Mouse (Mus musculus) forebrain, embryonic 16.5 days (tissue): ENCODE data around the gene Slc16a3. TPM values are rescaled to one million over a fixed set of nuclear protein-coding genes. Genes with fewer than 3 reads are reported as not detected.

Experiments
- ATAC-seq: fragments of 200-750 bp; cut with Nextera tagmentation; 2 replicates; pipeline ENCODE4 v1.8.0; 2017; ENCODE audit warnings: mild to moderate bottlenecking, moderate library complexity
- H3K27ac ChIP-seq: fragments of 300-500 bp; sonication (generic); 2 replicates; pipeline ENCODE4 v1.5.1; 2014; ENCODE audit warnings: low read length, control low read depth
- H3K27me3 ChIP-seq: fragments of 300-500 bp; sonication (generic); replicated peaks from 2 replicates; pipeline ENCODE4 v1.6.1; 2014; ENCODE audit warnings: low read length; ENCODE audit not compliant: control insufficient read depth, insufficient read depth
- H3K36me3 ChIP-seq: fragments of 300-500 bp; sonication (generic); 2 replicates; pipeline ENCODE4 v1.6.1; 2014; ENCODE audit not compliant: control insufficient read depth, insufficient read depth
- H3K4me1 ChIP-seq: fragments of 300-500 bp; sonication (generic); replicated peaks from 2 replicates; pipeline ENCODE4 v1.6.1; 2014; ENCODE audit warnings: low read length; ENCODE audit not compliant: control insufficient read depth, insufficient read depth
- H3K4me2 ChIP-seq: fragments of 300-500 bp; sonication (generic); 2 replicates; pipeline ENCODE4 v1.6.1; 2014; ENCODE audit warnings: mild to moderate bottlenecking, low read length, control low read depth
- H3K4me3 ChIP-seq: fragments of 300-500 bp; sonication (generic); replicated peaks from 2 replicates; pipeline ENCODE4 v1.5.1; 2014; ENCODE audit warnings: mild to moderate bottlenecking, low read length, control low read depth
- H3K9ac ChIP-seq: fragments of 300-500 bp; sonication (generic); replicated peaks from 2 replicates; pipeline ENCODE4 v1.6.1; 2014; ENCODE audit warnings: low read depth, low read length, control low read depth
- H3K9me3 ChIP-seq: fragments of 300-500 bp; sonication (generic); 2 replicates; pipeline ENCODE4 v1.6.1; 2016; ENCODE audit warnings: low read length; ENCODE audit not compliant: control insufficient read depth
- WGBS: fragments of 180-500 bp; shearing (Covaris S2); extraction: QIAGEN DNeasy Blood & Tissue Kit; methylation state at CpG from one replicate; pipeline ENCODE4 v1.1.7; 2014; 5-methylcytosine and 5-hydroxymethylcytosine counted together
- polyA plus RNA-seq: library from polyadenylated mRNA; unstranded; fragments of >200 nt; fragmentation: Nextera tagmentation; extraction: Ambion mirVana; gene quantifications from 2 replicates; pipeline ENCODE4 v1.2.1, GENCODE M21; 2015

Slc16a3 gene
- polyA plus RNA-seq, 1 experiment from 2014 or later: 9.5 TPM

DNA sequence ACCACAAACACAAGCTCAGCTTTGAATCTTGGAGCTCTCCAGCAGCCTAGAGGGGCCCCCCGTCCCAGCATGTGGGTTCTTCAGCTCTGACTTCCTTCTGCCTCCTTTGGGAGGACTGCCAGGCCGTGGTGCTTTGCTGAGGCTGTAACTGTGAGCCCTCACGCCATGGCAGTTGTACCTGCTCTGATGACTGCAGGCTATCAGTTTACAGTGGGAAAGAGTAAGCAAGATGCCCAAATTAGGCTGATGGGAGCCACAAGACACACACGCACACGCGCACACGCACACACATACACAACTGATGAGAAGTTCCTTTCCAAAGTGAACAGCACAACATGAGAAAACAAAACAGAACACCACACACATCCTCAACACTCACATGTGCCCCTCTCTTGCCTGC, 14.6 kb downstream of the Slc16a3 start:
- Histone ChIP-seq H3K4me2 (no peak overlapping the region), H3K36me3 (peaks cover 48% of the 10 kb centered on the region), H3K9ac (no peak overlapping the region), H3K27me3 (no peaks in the 10 kb centered on the region), H3K4me3 (no peak overlapping the region), H3K9me3 (no peaks in the 10 kb centered on the region), H3K27ac (no peak overlapping the region), H3K4me1 (no peaks in the 10 kb centered on the region)
- WGBS: 90% methylated on average over 7 of the region's 7 CpGs
- no peak for ATAC-seq

DNA sequence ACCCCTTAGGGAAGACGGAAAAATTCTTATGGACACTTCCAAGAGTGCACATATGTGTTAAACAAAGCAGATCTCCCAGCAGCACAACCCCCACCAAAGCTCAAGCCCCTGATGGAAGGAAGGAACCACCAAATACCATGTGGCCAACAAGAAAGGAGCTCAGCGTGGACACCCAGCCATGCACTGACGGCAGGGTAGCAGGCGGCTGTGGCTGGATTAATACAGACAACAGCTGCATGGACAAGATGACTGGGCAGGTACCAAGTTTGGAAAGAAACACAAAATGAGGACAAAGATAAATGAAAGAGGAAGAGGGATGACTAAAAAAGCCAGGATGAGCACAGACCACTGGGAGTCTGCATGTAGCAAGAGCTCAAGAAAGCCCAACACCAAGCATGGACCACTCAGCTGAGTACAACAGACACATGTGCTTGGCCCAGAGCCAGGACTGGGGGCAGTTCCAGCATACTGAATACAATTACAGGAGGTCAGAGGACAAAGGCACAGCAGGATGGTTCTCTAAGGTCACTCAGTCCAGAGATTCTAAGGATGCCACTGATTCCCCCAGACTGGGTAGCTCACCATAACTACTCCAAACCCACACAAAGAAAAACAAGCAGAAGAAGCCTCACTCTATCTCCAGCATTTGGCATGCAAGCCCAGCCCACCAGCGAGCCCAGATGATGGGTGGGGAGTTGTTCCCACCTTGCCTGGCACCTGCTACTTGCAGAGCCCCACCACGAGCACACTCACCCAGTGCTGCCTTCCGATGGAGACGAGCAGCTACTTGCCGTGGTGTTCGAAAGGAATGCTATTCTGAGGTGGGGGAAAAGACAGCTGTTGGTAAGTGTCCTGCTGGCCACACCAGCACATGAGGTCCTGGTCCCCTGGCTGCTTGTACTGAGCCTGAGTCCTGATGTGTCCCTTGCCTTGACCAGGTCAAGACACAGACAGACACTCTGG, 16.2 kb downstream of the Slc16a3 start:
- no peak for ATAC-seq
- Histone ChIP-seq H3K4me3 (no peak overlapping the region), H3K36me3 (peaks cover 53% of the 10 kb centered on the region), H3K9ac (no peak overlapping the region), H3K9me3 (no peaks in the 10 kb centered on the region), H3K27me3 (no peaks in the 10 kb centered on the region), H3K4me2 (no peak overlapping the region), H3K4me1 (no peaks in the 10 kb centered on the region), H3K27ac (no peak overlapping the region)
- 79% methylated on average over 10 of the region's 10 CpGs for WGBS

DNA sequence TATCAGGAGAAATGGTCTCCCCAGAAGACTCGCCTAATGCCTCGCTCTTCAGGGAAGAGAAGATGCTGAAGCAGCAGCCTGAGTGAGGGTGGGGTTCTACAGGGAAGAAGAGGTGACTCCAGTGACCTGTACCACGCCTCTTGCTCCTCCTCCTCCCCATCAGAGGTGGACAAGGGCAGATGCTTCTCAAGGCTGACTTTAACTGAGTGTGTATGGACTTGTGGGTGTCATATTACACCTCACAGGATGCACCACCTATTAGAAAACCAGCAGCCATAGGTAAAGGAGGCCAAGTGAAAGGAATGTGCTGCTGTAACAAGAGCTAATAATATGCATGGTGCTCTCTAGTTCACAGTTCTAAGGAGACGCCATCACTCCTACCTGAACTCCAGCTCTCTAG, 17.3 kb downstream of the Slc16a3 start:
- no peak overlapping the region for H3K9ac ChIP-seq
- H3K27me3 ChIP-seq: no peaks in the 10 kb centered on the region
- no peaks in the 10 kb centered on the region for H3K9me3 ChIP-seq
- H3K36me3 ChIP-seq: peaks cover 54% of the 10 kb centered on the region
- no peak for ATAC-seq
- H3K4me1 ChIP-seq: no peaks in the 10 kb centered on the region
- WGBS: 85% methylated on average over 4 of the region's 4 CpGs
- H3K4me3 ChIP-seq: no peak overlapping the region
- H3K27ac ChIP-seq: no peak overlapping the region
- no peak overlapping the region for H3K4me2 ChIP-seq

DNA sequence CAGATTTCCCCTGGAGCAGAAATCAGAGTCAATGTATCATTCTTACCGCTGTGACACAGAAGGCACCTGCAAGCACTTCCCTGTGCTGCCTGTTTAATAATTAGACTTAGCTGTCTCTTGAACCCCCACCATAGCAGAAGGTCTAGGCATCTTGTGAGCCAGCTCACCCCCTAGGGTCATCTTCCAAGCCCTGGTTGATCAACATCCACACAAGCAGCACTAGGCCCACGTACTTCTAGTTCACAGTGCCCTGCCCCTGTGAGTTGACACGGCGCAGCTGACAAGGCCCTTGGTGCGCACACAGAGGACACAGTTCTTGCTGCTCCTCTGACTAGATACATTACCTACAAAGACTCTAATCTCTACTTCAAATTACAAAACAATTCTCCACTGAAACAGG, 21.5 kb downstream of the Slc16a3 start:
- Histone ChIP-seq H3K9ac (no peak overlapping the region), H3K27ac (no peak overlapping the region), H3K4me2 (no peak overlapping the region), H3K27me3 (no peaks in the 10 kb centered on the region), H3K36me3 (peaks cover 61% of the 10 kb centered on the region), H3K9me3 (no peaks in the 10 kb centered on the region), H3K4me3 (no peak overlapping the region), H3K4me1 (no peaks in the 10 kb centered on the region)
- no peak for ATAC-seq
- WGBS: 94% methylated on average over 5 of the region's 5 CpGs

DNA sequence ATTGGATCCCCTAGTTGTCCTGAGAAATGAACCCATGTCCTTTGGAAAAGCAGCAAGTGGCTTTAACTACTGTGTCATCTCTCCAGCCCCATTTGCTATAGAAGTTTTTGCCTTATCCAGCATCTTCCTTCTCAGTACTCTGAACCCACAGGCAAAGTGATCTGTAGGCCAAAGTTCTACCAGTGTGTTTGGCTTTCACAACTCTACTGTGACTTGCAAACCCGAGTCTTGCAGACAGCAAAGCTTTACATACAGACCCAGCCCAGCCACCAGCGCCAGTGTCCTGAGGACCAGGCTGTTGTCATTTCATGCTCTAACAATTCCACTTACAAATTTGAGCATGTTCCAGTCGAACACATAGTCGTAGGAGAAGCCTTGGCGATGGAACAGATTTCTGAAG, 23.0 kb downstream of the Slc16a3 start:
- H3K27me3 ChIP-seq: no peaks in the 10 kb centered on the region
- H3K9me3 ChIP-seq: no peaks in the 10 kb centered on the region
- no peak overlapping the region for H3K4me3 ChIP-seq
- H3K9ac ChIP-seq: no peak overlapping the region
- H3K4me2 ChIP-seq: no peak overlapping the region
- no peak overlapping the region for H3K27ac ChIP-seq
- 91% methylated on average over 5 of the region's 5 CpGs for WGBS
- no peak for ATAC-seq
- H3K4me1 ChIP-seq: no peaks in the 10 kb centered on the region
- H3K36me3 ChIP-seq: peaks cover 51% of the 10 kb centered on the region

DNA sequence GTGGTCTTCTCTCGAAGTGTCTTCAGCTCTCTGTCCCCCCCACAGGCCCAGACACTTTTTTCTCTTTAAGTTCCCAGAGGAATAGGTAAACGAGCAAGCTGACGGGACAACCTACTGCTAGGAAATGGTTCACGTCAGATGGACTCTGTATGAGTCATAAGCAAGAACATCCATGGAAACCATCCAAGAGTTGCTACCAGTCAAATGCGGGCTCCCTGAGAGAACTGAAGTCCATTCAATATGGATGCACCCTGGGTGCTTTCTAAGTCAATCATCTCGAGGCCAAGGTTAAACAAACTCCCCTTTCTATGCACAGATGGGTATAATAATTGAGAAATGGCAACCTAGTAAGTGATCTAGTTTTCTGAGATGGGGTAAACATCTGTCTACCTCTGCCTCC, 25.0 kb downstream of the Slc16a3 start:
- Histone ChIP-seq H3K36me3 (peaks cover 35% of the 10 kb centered on the region), H3K9ac (no peak overlapping the region), H3K4me2 (no peak overlapping the region), H3K27ac (no peak overlapping the region), H3K4me3 (no peak overlapping the region), H3K4me1 (no peaks in the 10 kb centered on the region), H3K9me3 (no peaks in the 10 kb centered on the region), H3K27me3 (no peaks in the 10 kb centered on the region)
- WGBS: 83% methylated on average over 6 of the region's 6 CpGs
- ATAC-seq: no peak

DNA sequence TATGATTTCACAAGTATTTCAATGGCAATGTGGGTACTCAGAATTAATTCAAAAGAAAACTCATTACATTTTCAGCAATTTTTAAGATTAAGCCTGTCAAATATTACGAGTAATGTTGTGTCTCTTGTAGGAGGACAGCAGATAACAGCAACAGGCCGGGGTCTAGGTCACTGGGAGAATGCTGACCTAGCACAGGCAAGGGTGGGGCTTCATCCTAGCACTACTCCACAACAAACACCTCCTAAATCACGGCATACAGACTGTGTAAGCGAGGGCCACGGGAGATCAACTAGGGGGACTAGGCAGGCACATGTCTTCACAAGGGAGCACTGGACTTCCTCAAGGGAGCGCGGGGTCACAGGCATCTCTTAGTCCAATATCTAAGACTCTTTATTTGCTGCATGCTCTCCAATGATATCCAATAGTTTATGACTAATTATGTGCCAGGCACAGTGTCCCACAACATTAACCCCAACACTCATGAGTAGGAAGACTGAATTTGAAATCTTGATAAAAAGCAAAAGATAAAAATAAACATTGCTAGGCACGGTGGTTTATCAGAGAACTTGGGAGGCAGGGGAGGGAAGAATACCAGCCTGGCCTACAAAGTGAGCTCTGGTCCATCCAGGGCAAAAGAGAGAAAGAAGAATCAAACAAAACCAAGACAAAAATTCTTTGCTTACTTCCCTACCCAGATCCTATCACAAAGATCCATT, 31.6 kb downstream of the Slc16a3 start:
- no peak overlapping the region for H3K27ac ChIP-seq
- H3K4me2 ChIP-seq: no peak overlapping the region
- peaks cover 31% of the 10 kb centered on the region for H3K36me3 ChIP-seq
- H3K4me3 ChIP-seq: no peak overlapping the region
- no peak overlapping the region for H3K9ac ChIP-seq
- 91% methylated on average over 8 of the region's 8 CpGs for WGBS
- no peaks in the 10 kb centered on the region for H3K27me3 ChIP-seq
- no peak for ATAC-seq
- H3K4me1 ChIP-seq: no peaks in the 10 kb centered on the region
- H3K9me3 ChIP-seq: no peaks in the 10 kb centered on the region

DNA sequence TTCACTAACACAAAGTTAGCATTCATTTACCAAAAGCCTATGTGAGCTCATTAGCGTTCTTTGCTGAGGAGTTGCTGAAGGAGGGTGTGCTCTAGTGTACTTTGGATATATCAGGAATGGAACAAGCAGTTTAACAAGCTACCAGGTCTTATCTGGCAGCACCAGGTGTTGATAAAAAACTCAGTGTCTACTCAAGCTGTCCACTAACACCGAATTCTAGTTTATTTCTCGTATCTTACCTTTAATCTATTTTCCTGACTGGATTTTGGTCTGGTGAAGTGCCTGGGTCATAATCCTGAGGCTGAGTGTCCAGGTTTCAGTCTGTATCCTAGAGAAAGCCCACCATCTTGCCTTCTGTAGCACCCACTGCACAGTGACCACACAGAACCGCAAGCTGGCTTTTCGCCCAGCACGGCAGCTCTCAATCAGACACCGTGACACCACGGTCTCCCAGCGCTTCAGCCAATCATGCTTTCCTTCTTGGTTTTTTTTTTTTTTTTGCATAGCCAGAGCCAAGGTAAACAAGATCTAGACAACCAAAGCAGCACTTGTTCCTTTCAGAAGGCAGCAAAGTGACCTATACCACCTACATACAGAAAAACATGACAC, 32.3 kb downstream of the Slc16a3 start:
- Histone ChIP-seq H3K9me3 (no peaks in the 10 kb centered on the region), H3K9ac (no peak overlapping the region), H3K27me3 (no peaks in the 10 kb centered on the region), H3K4me3 (no peak overlapping the region), H3K4me1 (no peaks in the 10 kb centered on the region), H3K4me2 (no peak overlapping the region), H3K36me3 (peaks cover 29% of the 10 kb centered on the region), H3K27ac (no peak overlapping the region)
- 85% methylated on average over 9 of the region's 9 CpGs for WGBS
- no peak for ATAC-seq

DNA sequence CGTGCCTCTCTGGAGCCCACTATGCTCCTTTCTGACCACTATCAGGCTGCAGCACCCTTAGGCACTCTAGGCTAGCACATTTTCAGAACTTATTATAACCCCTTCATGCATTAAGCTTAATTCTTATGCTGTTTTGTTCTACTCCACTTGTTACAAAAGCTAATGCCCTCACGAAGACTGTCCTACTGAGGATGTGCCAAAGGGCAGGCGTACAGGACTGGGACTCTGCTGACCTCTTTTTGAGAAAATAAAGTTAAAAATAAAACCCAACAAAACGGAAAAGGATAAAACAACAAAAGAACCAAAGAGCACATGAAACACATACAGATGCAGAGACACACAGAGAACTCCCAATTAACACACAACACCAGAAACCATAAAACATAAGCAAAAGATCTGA, 33.4 kb downstream of the Slc16a3 start:
- H3K4me3 ChIP-seq: no peak overlapping the region
- H3K4me2 ChIP-seq: no peak overlapping the region
- no peak overlapping the region for H3K9ac ChIP-seq
- no peaks in the 10 kb centered on the region for H3K4me1 ChIP-seq
- 85% methylated on average over 4 of the region's 4 CpGs for WGBS
- H3K9me3 ChIP-seq: no peaks in the 10 kb centered on the region
- ATAC-seq: no peak
- H3K27me3 ChIP-seq: no peaks in the 10 kb centered on the region
- H3K27ac ChIP-seq: no peak overlapping the region
- H3K36me3 ChIP-seq: peaks cover 31% of the 10 kb centered on the region
